Mouse (Mus musculus): ENCODE data around the gene Mtnr1b. TPM values are rescaled to one million over a fixed set of nuclear protein-coding genes. Genes with fewer than 3 reads are reported as not detected.

The Mtnr1b gene
- total and polyA plus RNA-seq, 3 experiments: not detected

- intact Hi-C loops (cut with DNase I): no loop called here
- TF ChIP-seq CTCF (IDR thresholded peaks at IDR 0.05) (no peak), EP300 (IDR thresholded peaks at IDR 0.05; ENCODE audit: insufficient read depth, low read depth, low read length) (no peak), POLR2A (IDR thresholded peaks at IDR 0.05; ENCODE audit: insufficient read depth, low read depth, low read length) (no peak)
- Histone ChIP-seq H3K36me3 (ENCODE audit: control insufficient read depth, insufficient read depth, low read length) (no peaks in the 10 kb centered on the region), H3K79me2 (replicated peaks; ENCODE audit: control insufficient read depth, insufficient read depth, low read length) (no peaks in the 10 kb centered on the region), H3K4me1 (ENCODE audit: control insufficient read depth, insufficient read depth, low read length) (no peaks in the 10 kb centered on the region), H3K27me3 (ENCODE audit: control insufficient read depth, insufficient read depth, low read length) (no peaks in the 10 kb centered on the region; the same call in 1 of the 2 replicates), H3K4me3 (no peak overlapping the region), H3K27ac (no peak overlapping the region), H3K9ac (ENCODE audit: low read depth, low read length) (no peak overlapping the region)
- WGBS: 61% methylated on average over 9 of the region's 9 CpGs
- no peak for DNase-seq
These were observed 29.8 kb upstream of the Mtnr1b start for GRCm38 (mm10) chr9:15903948-15904750.

GRCm38 (mm10) chr9:15898112-15898511 lies 23.8 kb upstream of the Mtnr1b start:
- DNase-seq: no peak
- H3K36me3 ChIP-seq (ENCODE audit: control insufficient read depth, insufficient read depth, low read length): no peaks in the 10 kb centered on the region
- 78% methylated on average over 2 of the region's 2 CpGs for WGBS
- H3K27me3 ChIP-seq (ENCODE audit: control insufficient read depth, insufficient read depth, low read length): no peaks in the 10 kb centered on the region
- H3K79me2 ChIP-seq (replicated peaks; ENCODE audit: control insufficient read depth, insufficient read depth, low read length): no peaks in the 10 kb centered on the region
- TF ChIP-seq EP300 (IDR thresholded peaks at IDR 0.05; ENCODE audit: insufficient read depth, low read depth, low read length) (no peak), POLR2A (IDR thresholded peaks at IDR 0.05; ENCODE audit: insufficient read depth, low read depth, low read length) (no peak), CTCF (IDR thresholded peaks at IDR 0.05) (no peak)
- no peak overlapping the region for H3K9ac ChIP-seq (ENCODE audit: low read depth, low read length)
- intact Hi-C loops (cut with DNase I): no loop called here
- no peaks in the 10 kb centered on the region for H3K4me1 ChIP-seq (ENCODE audit: control insufficient read depth, insufficient read depth, low read length)
- H3K4me3 ChIP-seq: no peak overlapping the region
- H3K27ac ChIP-seq: no peak overlapping the region

GRCm38 (mm10) chr9:15886756-15887155 lies 12.4 kb upstream of the Mtnr1b start:
- Histone ChIP-seq H3K27me3 (ENCODE audit: control insufficient read depth, insufficient read depth, low read length) (no peaks in the 10 kb centered on the region), H3K36me3 (ENCODE audit: control insufficient read depth, insufficient read depth, low read length) (no peaks in the 10 kb centered on the region), H3K79me2 (replicated peaks; ENCODE audit: control insufficient read depth, insufficient read depth, low read length) (no peaks in the 10 kb centered on the region), H3K9ac (ENCODE audit: low read depth, low read length) (no peak overlapping the region), H3K4me3 (no peak overlapping the region), H3K4me1 (ENCODE audit: control insufficient read depth, insufficient read depth, low read length) (no peaks in the 10 kb centered on the region), H3K27ac (no peak overlapping the region)
- intact Hi-C loops (cut with DNase I): no loop called here
- no peak for TF ChIP-seq EP300 (IDR thresholded peaks at IDR 0.05; ENCODE audit: insufficient read depth, low read depth, low read length)
- 48% methylated on average over 5 of the region's 5 CpGs for WGBS
- DNase-seq: no peak

- Histone ChIP-seq H3K4me1 (ENCODE audit: control insufficient read depth, insufficient read depth, low read length) (peaks cover 1% of the 10 kb centered on the region; the same call in 1 of the 2 replicates), H3K79me2 (replicated peaks; ENCODE audit: control insufficient read depth, insufficient read depth, low read length) (no peaks in the 10 kb centered on the region), H3K9ac (ENCODE audit: low read depth, low read length) (no peak overlapping the region), H3K27ac (no peak overlapping the region), H3K4me3 (no peak overlapping the region), H3K36me3 (ENCODE audit: control insufficient read depth, insufficient read depth, low read length) (no peaks in the 10 kb centered on the region), H3K27me3 (ENCODE audit: control insufficient read depth, insufficient read depth, low read length) (no peaks in the 10 kb centered on the region)
- TF ChIP-seq EP300 (IDR thresholded peaks at IDR 0.05; ENCODE audit: insufficient read depth, low read depth, low read length): no peak
- no peak for TF ChIP-seq POLR2A (IDR thresholded peaks at IDR 0.05; ENCODE audit: insufficient read depth, low read depth, low read length)
- no peak for TF ChIP-seq CTCF (IDR thresholded peaks at IDR 0.05)
- intact Hi-C loops (cut with DNase I): loop anchor here (1.0 to 5.0 kb wide), 2 partner anchors 128 to 195 kb away; no protein-coding TSS in a partner anchor
- no peak for DNase-seq
These were observed 6.4 kb upstream of the Mtnr1b start for GRCm38 (mm10) chr9:15880754-15881153.

GRCm38 (mm10) chr9:15880160-15880603 lies 5.8 kb upstream of the Mtnr1b start:
- Histone ChIP-seq H3K27me3 (ENCODE audit: control insufficient read depth, insufficient read depth, low read length) (no peaks in the 10 kb centered on the region), H3K27ac (no peak overlapping the region), H3K4me3 (no peak overlapping the region), H3K4me1 (ENCODE audit: control insufficient read depth, insufficient read depth, low read length) (peaks cover 1% of the 10 kb centered on the region; the same call in 1 of the 2 replicates), H3K79me2 (replicated peaks; ENCODE audit: control insufficient read depth, insufficient read depth, low read length) (no peaks in the 10 kb centered on the region), H3K9ac (ENCODE audit: low read depth, low read length) (no peak overlapping the region), H3K36me3 (ENCODE audit: control insufficient read depth, insufficient read depth, low read length) (no peaks in the 10 kb centered on the region)
- TF ChIP-seq EP300 (IDR thresholded peaks at IDR 0.05; ENCODE audit: insufficient read depth, low read depth, low read length) (no peak), POLR2A (IDR thresholded peaks at IDR 0.05; ENCODE audit: insufficient read depth, low read depth, low read length) (no peak), CTCF (IDR thresholded peaks at IDR 0.05) (peak; percentile 71)
- 11% methylated on average over 3 of the region's 3 CpGs for WGBS
- DNase-seq: no peak
- intact Hi-C loops (cut with DNase I): loop anchor here (1.0 to 5.0 kb wide), 2 partner anchors 128 to 195 kb away; no protein-coding TSS in a partner anchor

GRCm38 (mm10) chr9:15870013-15870412 lies 4.3 kb downstream of the Mtnr1b start:
- no peaks in the 10 kb centered on the region for H3K36me3 ChIP-seq (ENCODE audit: control insufficient read depth, insufficient read depth, low read length)
- WGBS: 63% methylated on average over 4 of the region's 4 CpGs
- no peak for DNase-seq
- no peak overlapping the region for H3K9ac ChIP-seq (ENCODE audit: low read depth, low read length)
- no peaks in the 10 kb centered on the region for H3K4me1 ChIP-seq (ENCODE audit: control insufficient read depth, insufficient read depth, low read length)
- intact Hi-C loops (cut with DNase I): no loop called here
- H3K27ac ChIP-seq: no peak overlapping the region
- H3K79me2 ChIP-seq (replicated peaks; ENCODE audit: control insufficient read depth, insufficient read depth, low read length): no peaks in the 10 kb centered on the region
- no peaks in the 10 kb centered on the region for H3K27me3 ChIP-seq (ENCODE audit: control insufficient read depth, insufficient read depth, low read length)
- TF ChIP-seq EP300 (IDR thresholded peaks at IDR 0.05; ENCODE audit: insufficient read depth, low read depth, low read length): no peak
- TF ChIP-seq POLR2A (IDR thresholded peaks at IDR 0.05; ENCODE audit: insufficient read depth, low read depth, low read length): no peak
- no peak for TF ChIP-seq CTCF (IDR thresholded peaks at IDR 0.05)
- H3K4me3 ChIP-seq: no peak overlapping the region

All from heart, adult 2 months (tissue).